Mouse (Mus musculus): ENCODE measurements at regions not wholly inside any gene's neighbourhood (a gene's known extent, or its start where the extent isn't known, plus 50 kb on each side); places are given as distances from the start of the nearest gene placed in this dataset.

GRCm38 (mm10) chr1:42231091-42231490, 464.5 kb upstream of the Pou3f3 start:
- no peak for TF ChIP-seq EP300 (IDR thresholded peaks at IDR 0.05; ENCODE audit: insufficient read depth, low read depth, low read length)
- TF ChIP-seq POLR2A (IDR thresholded peaks at IDR 0.05; ENCODE audit: insufficient read depth, low read length), result no peak

Data from ES-Bruce4 (cell line).